Mouse (Mus musculus) intestine, embryonic 15.5 days (tissue): Measurements from ENCODE around the gene Actg1. TPM values are rescaled to one million over a fixed set of nuclear protein-coding genes. Genes with fewer than 3 reads are reported as not detected.

Experiments
- ATAC-seq: fragments of 200-750 bp; cut with Nextera tagmentation; 2 replicates; pipeline ENCODE4 v1.8.0; 2017; ENCODE audit warnings: moderate TSS enrichment, moderate library complexity
- H3K27ac ChIP-seq: fragments of 300-500 bp; sonication (generic); 2 replicates; pipeline ENCODE4 v1.5.1; 2015; ENCODE audit warnings: mild to moderate bottlenecking, inconsistent platforms
- H3K27me3 ChIP-seq: fragments of 300-500 bp; sonication (generic); replicated peaks from 2 replicates; pipeline ENCODE4 v1.6.1; 2015; ENCODE audit warnings: inconsistent platforms
- H3K36me3 ChIP-seq: fragments of 300-500 bp; sonication (generic); 2 replicates; pipeline ENCODE4 v1.6.1; 2015; ENCODE audit warnings: inconsistent platforms
- H3K4me1 ChIP-seq: fragments of 300-500 bp; sonication (generic); replicated peaks from 2 replicates; pipeline ENCODE4 v1.6.1; 2015; ENCODE audit warnings: inconsistent platforms
- H3K4me2 ChIP-seq: fragments of 300-500 bp; sonication (generic); replicated peaks from 2 replicates; pipeline ENCODE4 v1.6.1; 2015; ENCODE audit warnings: mild to moderate bottlenecking, inconsistent platforms
- H3K4me3 ChIP-seq: fragments of 300-500 bp; sonication (generic); replicated peaks from 2 replicates; pipeline ENCODE4 v1.5.1; 2015; ENCODE audit warnings: inconsistent platforms
- H3K9ac ChIP-seq: fragments of 300-500 bp; sonication (generic); 2 replicates; pipeline ENCODE4 v1.6.1; 2015; ENCODE audit warnings: inconsistent platforms
- H3K9me3 ChIP-seq: fragments of 300-500 bp; sonication (generic); 2 replicates; pipeline ENCODE4 v1.6.1; 2016; ENCODE audit warnings: inconsistent platforms
- WGBS: fragments of 180-500 bp; shearing (Covaris S2); methylation state at CpG from one replicate; pipeline ENCODE4 v1.1.7; 2015; 5-methylcytosine and 5-hydroxymethylcytosine counted together
- polyA plus RNA-seq: library from polyadenylated mRNA; unstranded; fragments of >200 nt; fragmentation: Nextera tagmentation; extraction: Ambion mirVana; gene quantifications from 2 replicates; pipeline ENCODE4 v1.2.1, GENCODE M21; 2015

The Actg1 gene
- polyA plus RNA-seq: 2,607 and 2,658 TPM in 2 replicates

DNA sequence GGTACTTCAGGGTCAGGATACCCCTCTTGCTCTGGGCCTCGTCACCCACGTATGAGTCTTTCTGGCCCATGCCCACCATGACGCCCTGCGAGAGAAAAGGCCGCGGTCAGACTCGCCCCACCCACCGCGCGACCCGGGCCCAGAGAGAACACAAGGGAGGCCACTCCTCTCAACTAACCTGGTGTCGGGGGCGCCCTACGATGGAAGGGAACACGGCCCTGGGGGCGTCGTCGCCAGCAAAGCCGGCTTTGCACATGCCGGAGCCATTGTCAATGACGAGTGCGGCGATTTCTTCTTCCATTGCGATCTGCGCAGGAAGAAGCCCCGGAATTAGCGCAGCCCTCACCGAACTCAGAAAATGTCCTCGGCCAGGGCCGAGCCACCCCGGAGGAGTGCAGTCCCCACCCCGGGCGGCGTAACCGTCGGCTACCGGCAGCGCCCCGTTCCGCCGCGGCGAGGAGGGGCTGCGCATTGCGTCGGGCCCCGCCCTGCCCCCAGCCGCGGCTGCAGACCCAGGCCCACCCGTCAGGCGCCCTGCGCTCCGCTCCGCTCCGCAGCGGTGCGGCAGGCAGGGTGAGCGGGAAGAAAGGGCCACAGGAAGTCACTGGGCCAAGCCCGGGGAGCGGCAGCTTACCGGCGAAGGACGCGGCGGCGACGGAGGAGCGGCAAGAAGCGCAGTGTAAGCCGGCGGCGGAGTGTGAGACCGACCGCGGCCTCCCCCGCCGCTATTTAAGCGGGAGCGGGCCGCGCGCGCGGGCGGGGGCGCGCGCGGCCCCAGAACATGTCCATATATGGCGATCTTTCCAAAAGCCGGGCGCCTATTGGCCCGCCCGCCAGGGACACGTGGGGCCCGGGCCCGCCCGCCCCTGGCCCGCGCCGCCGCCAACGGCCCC is at the start of gene Actg1:
Gene Actg1 (minus strand): TSS at position 752 of the 893 bp plus-strand sequence.
- Histone ChIP-seq H3K4me3 (peak within 1 kb of the TSS; percentile 99), H3K27ac (peak within 1 kb of the TSS; percentile 100), H3K4me2 (peak within 1 kb of the TSS; percentile 77), H3K4me1 (peaks cover 29% of the 10 kb centered on the region), H3K36me3 (0 out of 2 replicates have a peak, but pooled peaks cover 5% of the 10 kb centered on the region), H3K27me3 (no peaks in the 10 kb centered on the region), H3K9ac (peak within 1 kb of the TSS; percentile 100), H3K9me3 (no peaks in the 10 kb centered on the region)
- peak; percentile 79 for ATAC-seq
- WGBS: under 1% methylated on average over 102 of the region's 103 CpGs

DNA sequence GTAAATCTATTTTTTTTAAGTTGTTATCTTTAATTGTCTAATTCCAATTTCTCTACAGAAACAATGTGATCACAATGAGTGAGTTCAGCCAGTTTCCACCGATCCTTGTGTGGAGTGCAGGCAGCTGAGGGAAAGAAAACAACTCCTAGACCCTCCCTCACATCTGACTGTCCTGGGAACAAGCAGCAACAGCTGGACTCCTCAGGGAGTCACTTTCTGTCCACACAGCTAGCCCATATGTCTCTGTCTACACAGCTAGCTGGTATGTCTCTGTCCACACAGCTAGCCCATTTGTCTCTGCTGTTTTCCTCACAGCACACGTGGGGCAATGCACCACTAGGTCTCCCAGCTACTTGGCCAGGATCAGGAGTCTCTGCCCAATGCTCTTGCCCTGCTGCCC is 49.3 kb upstream of the Actg1 start:
- Histone ChIP-seq H3K36me3 (peaks cover 7% of the 10 kb centered on the region), H3K27me3 (no peaks in the 10 kb centered on the region), H3K4me2 (no peak overlapping the region), H3K4me3 (no peak overlapping the region), H3K4me1 (no peaks in the 10 kb centered on the region), H3K9me3 (no peaks in the 10 kb centered on the region), H3K27ac (no peak overlapping the region), H3K9ac (no peak overlapping the region)
- WGBS: 78% methylated on average over 2 of the region's 2 CpGs
- no peak for ATAC-seq

DNA sequence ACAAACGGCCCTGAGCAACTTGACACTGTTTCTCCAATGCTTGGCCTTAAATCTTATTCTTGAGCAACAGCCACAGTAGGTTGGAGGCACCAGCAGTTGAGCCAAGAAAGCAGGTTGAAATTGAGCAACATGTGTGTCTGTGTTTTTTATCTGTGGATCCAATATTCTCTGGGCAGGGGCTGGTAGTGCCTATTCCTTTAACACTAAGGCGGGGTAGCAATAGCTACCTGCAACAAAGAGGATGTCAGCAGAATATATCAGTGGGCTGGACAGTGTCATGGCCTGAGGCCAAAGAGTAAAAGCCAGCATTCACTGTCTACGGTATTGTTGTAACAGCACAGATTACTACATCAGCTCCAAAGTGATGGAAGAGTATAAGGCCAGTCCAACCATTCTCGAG is 47.3 kb upstream of the Actg1 start:
- no peak overlapping the region for H3K4me2 ChIP-seq
- H3K27me3 ChIP-seq: no peaks in the 10 kb centered on the region
- no peaks in the 10 kb centered on the region for H3K4me1 ChIP-seq
- 83% methylated on average over 4 of the region's 4 CpGs for WGBS
- H3K36me3 ChIP-seq: peaks cover 7% of the 10 kb centered on the region
- ATAC-seq: no peak
- no peak overlapping the region for H3K27ac ChIP-seq
- H3K9me3 ChIP-seq: no peaks in the 10 kb centered on the region
- H3K9ac ChIP-seq: no peak overlapping the region
- H3K4me3 ChIP-seq: no peak overlapping the region

DNA sequence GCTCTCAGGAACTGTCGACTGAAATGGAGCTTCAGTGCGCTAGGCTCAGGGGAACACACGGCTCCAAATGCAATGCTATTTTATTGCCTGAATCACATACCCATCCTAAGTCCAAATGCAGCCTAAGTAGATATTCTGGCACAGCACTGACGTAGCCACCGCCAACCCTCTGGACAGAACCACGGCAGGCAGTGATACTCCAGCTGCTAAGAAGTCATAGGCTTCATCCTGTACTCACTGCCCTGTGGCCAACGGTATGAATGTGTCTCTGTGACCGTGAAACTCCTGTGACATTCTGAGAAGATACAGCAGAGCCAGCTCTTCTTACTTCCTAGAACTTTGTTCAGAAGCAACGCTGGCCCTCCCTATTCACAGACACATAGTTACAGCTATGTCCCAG is 40.2 kb upstream of the Actg1 start:
- no peaks in the 10 kb centered on the region for H3K9me3 ChIP-seq
- H3K4me3 ChIP-seq: no peak overlapping the region
- 93% methylated on average over 9 of the region's 9 CpGs for WGBS
- ATAC-seq: no peak
- H3K4me2 ChIP-seq: no peak overlapping the region
- H3K4me1 ChIP-seq: no peaks in the 10 kb centered on the region
- no peaks in the 10 kb centered on the region for H3K27me3 ChIP-seq
- H3K36me3 ChIP-seq: peaks cover 33% of the 10 kb centered on the region
- no peak overlapping the region for H3K27ac ChIP-seq
- H3K9ac ChIP-seq: no peak overlapping the region

DNA sequence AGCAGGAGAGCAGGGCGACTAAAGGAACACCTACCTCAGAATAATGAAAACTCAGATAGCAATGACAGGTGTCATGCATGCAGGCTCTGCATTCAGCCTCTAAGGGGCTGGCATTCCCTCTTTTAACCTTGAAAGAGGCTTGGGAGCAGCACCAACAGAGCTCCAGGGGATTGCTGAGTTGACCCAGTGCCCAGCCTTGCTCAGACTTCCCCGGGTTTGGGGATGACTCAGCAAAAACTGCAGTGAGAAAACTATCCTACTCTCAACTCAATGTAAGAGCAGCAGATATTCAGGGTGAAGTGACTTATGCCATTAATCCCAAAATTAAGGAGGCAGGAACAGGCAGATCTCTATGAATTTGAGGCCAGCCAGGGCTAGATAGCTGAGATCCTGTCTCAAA is 38.8 kb upstream of the Actg1 start:
- Histone ChIP-seq H3K4me2 (no peak overlapping the region), H3K27me3 (no peaks in the 10 kb centered on the region), H3K4me1 (no peaks in the 10 kb centered on the region), H3K9ac (no peak overlapping the region), H3K36me3 (peaks cover 40% of the 10 kb centered on the region), H3K4me3 (no peak overlapping the region), H3K27ac (no peak overlapping the region), H3K9me3 (no peaks in the 10 kb centered on the region)
- 65% methylated on average over 2 of the region's 2 CpGs for WGBS
- ATAC-seq: no peak

DNA sequence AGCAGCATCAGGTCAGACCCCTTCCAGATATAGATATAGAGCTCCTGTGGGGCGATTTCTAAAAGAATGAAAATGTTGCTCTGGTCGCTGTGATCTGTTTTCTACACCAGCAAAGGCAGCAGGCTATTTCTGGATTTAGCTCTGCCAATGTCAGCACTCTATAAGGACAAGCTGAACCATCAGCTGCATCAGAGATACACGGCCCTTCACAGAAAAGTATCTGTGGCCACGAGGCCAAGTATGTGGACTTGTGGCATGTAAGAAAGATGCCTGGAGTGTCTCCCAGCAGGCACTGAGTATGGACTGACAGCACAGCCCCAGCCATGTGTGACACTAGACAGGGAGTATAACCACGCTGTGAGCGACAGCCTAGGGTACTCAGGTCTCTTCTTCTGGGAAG is 38.3 kb upstream of the Actg1 start:
- ATAC-seq: no peak
- 93% methylated on average over 6 of the region's 6 CpGs for WGBS

DNA sequence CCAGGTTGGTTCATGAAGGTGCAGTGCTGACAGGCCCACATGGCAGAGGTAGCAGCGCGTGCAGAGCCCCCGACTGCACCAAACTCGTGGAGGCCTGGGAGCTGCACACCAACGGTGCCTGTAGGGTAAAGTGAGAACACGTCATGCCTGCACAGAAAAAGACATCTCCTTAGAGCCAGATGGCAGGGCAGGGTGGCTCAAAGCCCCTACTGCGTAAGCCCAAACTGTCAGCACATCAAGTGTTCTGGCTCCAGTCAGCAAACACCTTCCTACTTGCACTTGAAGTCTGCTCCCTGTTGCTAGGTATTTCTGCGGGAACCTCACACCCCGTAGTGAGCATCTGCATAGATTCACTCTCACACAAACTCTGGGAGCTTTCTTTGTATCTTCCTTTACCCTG is 34.2 kb upstream of the Actg1 start:
- ATAC-seq: no peak
- Histone ChIP-seq H3K4me2 (no peak overlapping the region), H3K4me3 (no peak overlapping the region), H3K27me3 (no peaks in the 10 kb centered on the region), H3K9me3 (no peaks in the 10 kb centered on the region), H3K36me3 (peaks cover 56% of the 10 kb centered on the region), H3K27ac (no peak overlapping the region), H3K4me1 (peaks cover 15% of the 10 kb centered on the region), H3K9ac (no peak overlapping the region)
- 92% methylated on average over 9 of the region's 9 CpGs for WGBS

More for the DNA sequence above, 38.3 kb upstream of the Actg1 start:
- no peak overlapping the region for H3K9ac ChIP-seq
- H3K9me3 ChIP-seq: no peaks in the 10 kb centered on the region
- no peak overlapping the region for H3K27ac ChIP-seq
- no peak overlapping the region for H3K4me3 ChIP-seq
- H3K36me3 ChIP-seq: peaks cover 46% of the 10 kb centered on the region
- H3K27me3 ChIP-seq: no peaks in the 10 kb centered on the region
- H3K4me2 ChIP-seq: no peak overlapping the region
- no peaks in the 10 kb centered on the region for H3K4me1 ChIP-seq

DNA sequence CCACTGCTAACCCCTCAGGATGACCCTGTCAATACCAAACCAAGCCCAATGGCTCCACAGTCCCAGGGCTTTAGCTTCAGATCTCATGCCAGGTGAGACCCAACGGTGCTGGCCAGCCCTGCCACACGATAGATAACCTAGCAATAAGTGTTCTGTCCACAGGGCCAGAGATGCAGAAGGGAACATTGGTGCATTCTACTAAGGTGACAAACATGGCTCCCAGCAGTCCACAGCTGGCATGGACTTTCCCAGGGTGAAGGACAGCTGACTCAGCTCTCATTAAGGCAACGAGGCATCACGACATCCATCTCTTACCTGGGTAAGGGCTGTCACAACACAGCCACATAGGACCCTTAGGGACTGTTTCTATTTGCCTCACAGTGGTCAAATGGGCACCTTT is 32.8 kb upstream of the Actg1 start:
- Histone ChIP-seq H3K9ac (no peak overlapping the region), H3K4me3 (no peak overlapping the region), H3K4me1 (peaks cover 23% of the 10 kb centered on the region), H3K27ac (no peak overlapping the region), H3K4me2 (no peak overlapping the region), H3K36me3 (peaks cover 53% of the 10 kb centered on the region), H3K9me3 (no peaks in the 10 kb centered on the region), H3K27me3 (no peaks in the 10 kb centered on the region)
- no peak for ATAC-seq
- WGBS: 92% methylated on average over 4 of the region's 4 CpGs

DNA sequence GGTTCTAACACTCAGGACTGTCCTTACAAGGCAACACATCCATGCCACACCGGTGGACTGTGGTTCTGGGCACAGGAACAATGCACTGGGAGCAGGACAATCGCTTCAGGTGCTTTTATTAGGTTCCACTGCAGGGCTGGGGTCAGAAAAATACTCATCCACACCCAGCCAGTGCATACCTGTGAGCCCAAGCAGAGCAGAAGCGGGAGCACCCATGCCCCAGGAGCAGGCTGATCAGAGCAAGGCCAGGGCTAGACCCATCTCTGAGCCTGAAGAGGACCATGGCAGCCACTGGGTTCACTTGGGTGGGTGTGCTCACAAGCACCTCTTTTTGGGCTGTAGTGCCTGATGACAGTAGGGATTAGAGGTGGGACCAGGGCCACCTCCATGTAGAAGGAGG is 31.9 kb upstream of the Actg1 start:
- ATAC-seq: no peak
- H3K9ac ChIP-seq: no peak overlapping the region
- H3K27ac ChIP-seq: no peak overlapping the region
- peaks cover 54% of the 10 kb centered on the region for H3K36me3 ChIP-seq
- H3K4me2 ChIP-seq: no peak overlapping the region
- peaks cover 23% of the 10 kb centered on the region for H3K4me1 ChIP-seq
- no peak overlapping the region for H3K4me3 ChIP-seq
- no peaks in the 10 kb centered on the region for H3K27me3 ChIP-seq
- H3K9me3 ChIP-seq: no peaks in the 10 kb centered on the region
- WGBS: 91% methylated on average over 3 of the region's 3 CpGs

DNA sequence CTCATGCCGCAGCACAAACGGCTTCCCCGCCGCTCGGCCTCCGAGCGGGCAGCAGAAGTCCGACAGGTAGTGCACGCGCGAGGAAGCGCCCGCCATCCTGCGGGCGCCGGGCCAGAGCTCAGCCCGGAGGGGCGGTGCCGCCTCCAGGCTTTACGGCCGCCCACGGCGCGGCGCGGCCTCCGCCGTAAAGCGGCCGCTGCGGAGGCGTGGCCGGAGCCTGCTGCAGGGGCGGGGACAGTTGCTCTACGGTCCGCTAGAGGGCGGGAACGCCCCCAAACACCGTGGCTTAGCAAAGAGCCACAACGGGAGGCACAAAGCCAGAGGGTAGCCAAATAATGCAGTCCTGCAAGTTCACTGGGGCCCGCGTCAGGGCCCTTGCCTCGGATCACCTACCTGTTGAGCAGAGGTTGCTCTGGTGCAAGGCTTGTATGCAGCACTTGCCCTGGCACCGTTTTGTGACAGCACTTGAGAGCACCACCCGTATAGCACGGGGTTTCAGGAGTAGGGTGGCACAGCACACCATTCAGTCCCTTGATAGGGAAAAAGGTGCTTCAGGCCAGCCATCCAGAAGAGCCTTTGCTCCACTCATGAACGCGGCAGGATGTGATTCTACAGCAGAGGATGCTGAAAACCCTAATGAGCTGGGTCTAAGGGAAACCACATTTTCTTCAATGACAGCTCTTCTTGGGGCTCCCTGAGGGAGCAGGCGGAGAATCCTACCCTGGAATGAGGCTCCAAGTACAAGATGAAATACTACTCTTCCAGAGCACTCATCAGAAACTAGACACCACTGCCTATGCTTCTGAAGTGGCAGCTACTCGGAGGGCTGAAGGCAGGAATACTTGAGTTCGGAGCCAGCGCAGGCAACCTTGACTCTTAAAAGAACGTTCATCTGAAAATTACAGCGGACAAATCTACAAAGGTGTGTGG is 30.5 kb upstream of the Actg1 start, which contains the start of gene Faap100:
Gene Faap100 (minus strand): TSS at position 154 of the 930 bp plus-strand sequence.
- no peaks in the 10 kb centered on the region for H3K9me3 ChIP-seq
- peaks cover 23% of the 10 kb centered on the region for H3K4me1 ChIP-seq
- H3K4me3 ChIP-seq: peak within 1 kb of the TSS; percentile 83
- ATAC-seq: peak; percentile 94
- WGBS: 7% methylated on average over 54 of the region's 54 CpGs
- H3K4me2 ChIP-seq: peak within 1 kb of the TSS; percentile 94
- peak within 1 kb of the TSS; percentile 79 for H3K9ac ChIP-seq
- H3K36me3 ChIP-seq: peaks cover 56% of the 10 kb centered on the region
- no peaks in the 10 kb centered on the region for H3K27me3 ChIP-seq
- peak within 1 kb of the TSS; percentile 54 for H3K27ac ChIP-seq

DNA sequence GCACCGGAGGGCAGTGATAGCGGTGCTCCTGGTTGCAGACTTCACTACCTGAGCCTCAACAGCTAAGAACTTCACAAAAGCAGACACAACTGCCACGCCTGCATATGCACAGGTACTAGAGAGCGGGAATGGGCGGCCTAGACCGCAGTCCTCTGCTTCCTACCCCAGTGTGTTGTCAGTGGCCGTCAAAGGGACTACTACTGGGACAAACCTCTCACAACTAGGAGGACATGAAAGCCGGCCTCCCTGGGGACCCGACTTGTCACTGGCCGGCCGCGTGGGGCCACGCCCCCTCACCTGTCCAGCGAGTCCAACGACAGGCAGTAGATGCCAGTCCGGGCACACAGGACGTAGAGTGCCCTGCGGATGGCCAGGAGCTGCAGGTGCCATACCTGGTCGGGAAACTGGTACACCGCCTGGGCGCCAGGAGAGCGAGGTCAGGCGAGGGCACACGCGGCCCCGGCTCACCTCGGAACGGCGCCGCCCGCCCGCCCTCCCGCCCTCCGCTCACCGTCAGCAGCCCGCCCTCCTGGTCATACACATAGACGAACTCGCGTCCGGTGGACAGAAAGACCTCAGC is 29.8 kb upstream of the Actg1 start:
- Histone ChIP-seq H3K4me2 (peak overlapping the region; percentile 94), H3K36me3 (peaks cover 58% of the 10 kb centered on the region), H3K9ac (peak overlapping the region; percentile 79), H3K9me3 (no peaks in the 10 kb centered on the region), H3K4me1 (peaks cover 23% of the 10 kb centered on the region), H3K27ac (0 out of 2 replicates have a peak overlapping the region, but pooled peaks have one; percentile 38), H3K4me3 (peak overlapping the region; percentile 83), H3K27me3 (no peaks in the 10 kb centered on the region)
- ATAC-seq: peak; percentile 74
- 2% methylated on average over 39 of the region's 40 CpGs for WGBS

DNA sequence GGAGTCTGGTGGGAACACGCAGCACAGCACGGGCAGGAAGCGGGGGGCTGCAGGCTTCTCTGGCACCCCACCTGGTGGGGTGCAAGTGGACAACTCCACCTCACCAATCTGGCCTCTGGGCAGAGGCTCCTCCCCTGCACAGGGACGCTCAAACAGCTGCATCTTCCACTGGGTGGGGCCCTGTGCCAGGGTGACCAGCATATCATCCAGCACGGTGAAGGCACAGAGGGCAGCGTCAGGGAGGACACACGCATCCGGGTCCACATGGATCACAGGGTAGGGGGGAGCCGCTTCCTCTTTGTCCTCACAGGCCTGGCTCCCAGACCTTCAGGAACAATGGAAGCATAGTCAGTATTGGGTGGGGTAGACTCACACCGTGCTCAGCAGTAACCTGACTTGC is 29.0 kb upstream of the Actg1 start:
- Histone ChIP-seq H3K27ac (no peak overlapping the region), H3K36me3 (peaks cover 52% of the 10 kb centered on the region), H3K4me1 (peaks cover 23% of the 10 kb centered on the region), H3K9ac (peak overlapping the region; percentile 79; the same call in 1 of the 2 replicates), H3K9me3 (no peaks in the 10 kb centered on the region), H3K27me3 (no peaks in the 10 kb centered on the region), H3K4me2 (peak overlapping the region; percentile 94), H3K4me3 (peak overlapping the region; percentile 83)
- ATAC-seq: no peak
- WGBS: 66% methylated on average over 10 of the region's 10 CpGs
